Mouse (Mus musculus): ENCODE data around the gene Itih1.

Gene Itih1

GRCm38 (mm10) chr14:30904307-30904706 lies 38.8 kb downstream of the Itih1 start:
- no peak for DNase-seq (ENCODE audit: low read depth, low spot score)

DNA sequence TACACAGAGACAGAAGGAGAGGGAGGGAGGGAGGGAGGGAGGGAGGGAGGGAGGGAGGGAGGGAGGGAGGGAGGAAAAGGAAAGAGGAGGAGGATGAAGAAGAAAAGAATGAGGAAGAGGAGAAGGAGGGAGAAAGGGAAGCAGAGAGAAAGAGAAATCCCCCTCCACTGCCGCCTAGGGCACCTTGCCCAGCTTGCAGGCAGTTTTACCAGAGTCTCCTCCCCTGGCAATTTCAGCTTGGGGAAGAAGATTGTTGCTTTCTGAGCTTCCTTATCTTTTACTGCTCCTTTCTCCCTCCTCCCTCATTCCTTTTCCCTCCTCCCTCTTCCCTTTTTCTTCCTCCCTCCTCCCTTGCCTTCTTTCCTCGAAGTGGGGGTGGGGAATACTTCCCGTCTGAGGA lies 40.1 kb downstream of the Itih1 start:
- no peak for DNase-seq (ENCODE audit: low read depth, low spot score)

DNA sequence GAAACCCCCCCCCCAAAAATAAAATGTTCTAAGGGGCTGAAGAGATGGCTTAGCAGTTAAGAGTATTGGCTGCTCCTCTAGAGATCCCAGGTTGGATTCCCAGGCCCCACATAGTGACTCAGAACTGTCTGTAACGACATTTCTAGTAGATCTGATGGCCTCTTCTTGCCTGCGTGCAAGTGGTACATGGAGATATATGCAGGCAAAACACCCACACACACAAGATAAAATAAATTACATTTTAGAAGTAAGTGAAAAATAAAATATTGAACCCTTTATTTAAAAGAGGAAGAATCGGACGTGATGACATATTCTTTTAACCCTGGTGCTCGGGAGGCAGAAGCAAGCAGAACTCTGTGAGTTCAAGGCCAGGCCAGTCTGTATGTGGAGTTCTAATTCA lies 40.5 kb downstream of the Itih1 start:
- no peak for DNase-seq (ENCODE audit: low read depth, low spot score)

DNA sequence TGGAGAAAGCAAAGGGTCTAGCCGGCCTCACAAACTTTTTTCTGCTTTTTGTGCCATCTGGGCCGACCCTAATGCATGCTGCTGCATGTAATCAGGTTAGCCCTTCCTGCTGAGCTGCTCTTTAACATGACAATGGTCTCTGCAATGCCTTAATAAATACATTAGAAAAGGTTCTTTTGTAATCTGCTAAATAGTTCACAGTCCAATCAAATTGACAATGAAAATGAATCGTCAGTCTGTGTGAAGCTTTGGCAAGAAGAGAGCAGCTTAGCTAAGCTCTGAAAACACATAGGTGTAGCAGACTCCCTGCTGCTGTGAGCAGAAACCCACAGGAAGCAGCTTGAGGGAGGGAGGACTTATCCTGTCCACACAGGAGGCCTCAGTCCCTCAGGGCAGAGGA lies 43.1 kb downstream of the Itih1 start:
- no peak for DNase-seq (ENCODE audit: low read depth, low spot score)

DNA sequence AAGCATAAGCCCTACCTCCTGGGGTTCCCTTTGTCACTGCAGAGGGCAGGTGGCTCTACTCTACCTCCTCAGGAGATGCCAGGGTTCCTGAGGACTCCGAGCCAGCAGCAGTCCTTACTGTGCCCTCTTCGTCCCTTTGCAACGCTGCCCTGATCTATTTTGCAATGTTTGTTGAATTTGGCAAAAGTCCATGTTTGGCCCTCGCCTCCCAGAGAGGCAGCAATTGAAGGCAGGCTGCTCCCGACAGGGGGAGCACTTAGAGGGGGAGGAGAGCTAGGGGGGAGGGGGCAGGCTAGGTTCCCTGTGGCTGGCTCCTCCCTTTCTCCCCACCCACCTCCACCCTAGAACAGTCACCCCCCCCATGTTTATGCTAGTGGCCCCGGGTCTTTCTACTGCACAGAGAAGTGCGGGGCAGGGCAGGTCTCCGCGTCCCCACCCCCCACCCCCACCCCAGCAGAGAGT lies 54.8 kb downstream of the Itih1 start:
- no peak for DNase-seq (ENCODE audit: low read depth, low spot score)

DNA sequence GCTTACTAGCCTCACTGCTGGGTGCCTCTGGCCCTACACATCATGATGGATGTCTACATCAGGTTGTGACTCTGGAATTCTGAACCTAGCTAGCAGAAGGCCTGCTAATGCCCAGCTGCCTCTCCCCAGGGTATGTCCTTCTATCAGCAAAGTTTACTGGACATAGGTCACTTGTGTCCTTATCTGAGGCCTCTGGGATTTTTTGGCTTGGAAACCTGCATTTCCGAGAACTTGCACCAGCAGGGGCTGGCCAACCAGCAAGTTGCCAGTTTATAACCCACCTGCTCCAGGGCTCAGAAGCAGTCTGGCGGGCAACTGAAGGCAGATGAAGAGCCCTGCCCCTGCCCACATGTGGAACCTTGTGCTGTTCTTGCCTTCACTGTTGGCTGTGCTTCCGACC lies 56.9 kb downstream of the Itih1 start, which contains the start of gene Itih4:
TSS of gene Itih4 (plus strand) at position 273 of the 400 bp plus-strand sequence.
- no peak for DNase-seq (ENCODE audit: low read depth, low spot score)

DNA sequence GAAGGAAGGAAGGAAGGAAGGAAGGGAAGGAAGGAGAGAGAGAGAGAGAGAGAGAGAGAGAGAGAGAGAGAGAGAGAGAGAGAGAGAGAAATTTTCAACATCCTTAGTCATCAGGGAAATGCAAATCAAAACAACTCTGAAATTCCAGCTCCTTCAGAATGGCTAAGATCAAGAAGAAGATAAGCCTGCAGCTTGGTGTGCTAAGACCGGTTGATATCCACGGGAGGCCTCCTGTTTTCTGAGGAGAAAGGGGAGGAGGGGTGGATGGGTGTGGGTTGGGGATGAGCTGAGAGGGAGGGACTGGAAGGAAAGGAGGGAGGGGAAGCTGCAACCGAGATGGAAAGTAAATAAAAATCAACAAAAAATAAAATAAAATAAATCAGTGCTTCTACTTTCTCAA lies 57.8 kb downstream of the Itih1 start:
- no peak for DNase-seq (ENCODE audit: low read depth, low spot score)

- no peak for DNase-seq (ENCODE audit: low read depth, low spot score)
These were observed 61.4 kb downstream of the Itih1 start for GRCm38 (mm10) chr14:30881718-30882108.

- DNase-seq (ENCODE audit: low read depth, low spot score), result no peak
These were observed 62.0 kb downstream of the Itih1 start for GRCm38 (mm10) chr14:30880811-30881717.

DNA sequence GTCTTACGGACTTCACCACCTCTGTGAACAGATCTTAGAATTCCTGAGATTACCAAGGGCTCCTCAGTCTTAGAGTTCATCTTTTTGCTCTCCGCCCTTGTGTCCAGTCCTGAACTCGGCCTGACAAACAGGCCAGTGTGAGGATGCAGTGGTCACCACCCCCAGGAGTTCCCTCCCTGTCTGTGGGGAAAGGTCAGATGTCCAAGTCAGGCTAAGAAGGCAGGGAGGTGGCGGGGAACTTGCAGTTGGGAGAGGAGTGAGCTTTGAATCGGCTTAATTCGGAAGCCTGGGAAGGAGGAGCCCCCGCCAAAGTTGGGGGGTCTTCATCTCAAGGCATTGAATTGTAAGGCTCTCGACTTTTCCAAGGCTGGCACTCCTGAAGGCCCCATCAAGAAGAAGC lies 62.8 kb downstream of the Itih1 start:
- DNase-seq (ENCODE audit: low read depth, low spot score), result no peak

DNA sequence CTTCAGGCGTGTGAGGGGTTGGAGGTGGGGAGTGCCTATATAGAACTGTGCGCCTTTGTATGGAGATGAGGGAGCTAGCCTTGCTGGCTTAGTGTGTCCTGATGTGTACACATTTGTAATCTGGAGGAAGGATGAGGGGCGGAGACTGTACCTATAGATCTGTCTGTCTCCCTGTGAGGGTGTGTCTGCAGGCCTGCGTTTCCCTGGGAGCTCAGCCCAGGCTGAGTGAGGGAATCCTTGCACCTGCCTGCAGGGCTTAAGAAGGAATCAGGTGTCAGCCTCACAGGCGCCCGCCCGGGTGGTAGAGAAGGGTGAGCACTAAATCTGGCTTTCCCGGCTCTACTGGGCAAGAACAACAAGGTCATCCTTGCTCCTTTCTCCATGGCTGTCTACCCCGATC lies 63.3 kb downstream of the Itih1 start:
- DNase-seq (ENCODE audit: low read depth, low spot score), result no peak
